Comparison of ENCODE assay signal across 8 mouse cellular contexts in genomic region chr4:57845031-57845431, GRCm38 (mm10).
DNase-seq lines count a peak whose midpoint lies in the region; ATAC-seq and TF ChIP-seq lines count a peak whose summit lies in the region.

No protein-coding gene starts in this region.

- peak overlapping the region; percentile 78 for H3K27ac ChIP-seq in hindbrain, postnatal 0 days
- H3K27ac ChIP-seq in liver, embryonic 12.5 days: peak overlapping the region; percentile 29; the same call in 1 of the 2 replicates
- peak overlapping the region; percentile 79 for H3K27ac ChIP-seq in neural tube, embryonic 14.5 days (ENCODE audit: low read depth, low read length)

- 12% methylated on average over 10 of the region's 10 CpGs for WGBS in hindbrain, postnatal 0 days
- WGBS in liver, embryonic 12.5 days (ENCODE audit: insufficient replicate concordance): 29% methylated on average over 10 of the region's 10 CpGs
- WGBS in neural tube, embryonic 14.5 days: under 1% methylated on average over 10 of the region's 10 CpGs

- no peaks in the 10 kb centered on the region for H3K4me1 ChIP-seq in hindbrain, postnatal 0 days (ENCODE audit: insufficient read depth, low read length)
- peaks cover 17% of the 10 kb centered on the region for H3K4me1 ChIP-seq in liver, embryonic 12.5 days
- H3K4me1 ChIP-seq in neural tube, embryonic 14.5 days (ENCODE audit: control insufficient read depth, insufficient read depth, low read length): 0 out of 2 replicates have a peak, but pooled peaks cover 5% of the 10 kb centered on the region

- 0 out of 2 replicates have a peak overlapping the region, but pooled peaks have one; percentile 25 for H3K9ac ChIP-seq in hindbrain, postnatal 0 days (replicated peaks; ENCODE audit: low read length)
- no peak overlapping the region for H3K9ac ChIP-seq in liver, embryonic 12.5 days
- peak overlapping the region; percentile 32; the same call in 1 of the 2 replicates for H3K9ac ChIP-seq in neural tube, embryonic 14.5 days (replicated peaks; ENCODE audit: low read depth, low read length)

- H3K4me3 ChIP-seq in hindbrain, postnatal 0 days (ENCODE audit: low read length): peak overlapping the region; percentile 25
- H3K4me3 ChIP-seq in liver, embryonic 12.5 days: peak overlapping the region; percentile 16; the same call in 1 of the 2 replicates
- H3K4me3 ChIP-seq in neural tube, embryonic 14.5 days (ENCODE audit: low read depth, low read length): peak overlapping the region; percentile 19; the same call in 1 of the 2 replicates

- peak overlapping the region; percentile 44 for H3K4me2 ChIP-seq in hindbrain, postnatal 0 days (ENCODE audit: low read depth, low read length)
- peak overlapping the region; percentile 34 for H3K4me2 ChIP-seq in liver, embryonic 12.5 days
- H3K4me2 ChIP-seq in neural tube, embryonic 14.5 days (ENCODE audit: low read depth, low read length): peak overlapping the region; percentile 31; the same call in 1 of the 2 replicates

- H3K36me3 ChIP-seq in hindbrain, postnatal 0 days (ENCODE audit: insufficient read depth, low read length): no peaks in the 10 kb centered on the region
- no peaks in the 10 kb centered on the region for H3K36me3 ChIP-seq in liver, embryonic 12.5 days
- no peaks in the 10 kb centered on the region for H3K36me3 ChIP-seq in neural tube, embryonic 14.5 days (ENCODE audit: control insufficient read depth, insufficient read depth, low read length)

- no peaks in the 10 kb centered on the region for H3K27me3 ChIP-seq in hindbrain, postnatal 0 days (ENCODE audit: insufficient read depth, low read length)
- no peaks in the 10 kb centered on the region for H3K27me3 ChIP-seq in liver, embryonic 12.5 days (replicated peaks)
- H3K27me3 ChIP-seq in neural tube, embryonic 14.5 days (ENCODE audit: control insufficient read depth, insufficient read depth, low read length): no peaks in the 10 kb centered on the region

- TF ChIP-seq CTCF in hindbrain, postnatal 0 days (IDR thresholded peaks at IDR 0.05; ENCODE audit: low read depth): no peak

- no peaks in the 10 kb centered on the region for H3K9me3 ChIP-seq in hindbrain, postnatal 0 days (ENCODE audit: low read length)
- no peaks in the 10 kb centered on the region for H3K9me3 ChIP-seq in liver, embryonic 12.5 days (replicated peaks)
- no peaks in the 10 kb centered on the region for H3K9me3 ChIP-seq in neural tube, embryonic 14.5 days (ENCODE audit: control insufficient read depth, low read length)

- ATAC-seq in hindbrain, postnatal 0 days: peak; percentile 75
- ATAC-seq in liver, embryonic 12.5 days: peak; percentile 54; the same call in 1 of the 2 replicates
- ATAC-seq in neural tube, embryonic 14.5 days (ENCODE audit: low read depth): peak; percentile 83

- peak; percentile 9 to 12 for DNase-seq in cerebellum, adult 18-20 months
- no peak for DNase-seq in cerebellum, postnatal 4 days (ENCODE audit: low spot score in 2 of 2)
- peak; percentile 17 to 31 for DNase-seq in cerebellum, postnatal 25 days
- DNase-seq in gastrocnemius, postnatal 10 days: peak; percentile 66
- peak; percentile 61 for DNase-seq in hindbrain, postnatal 0 days (ENCODE audit: low spot score)
- peak; percentile 92 for DNase-seq in yolk sac, embryonic 10.5 days (ENCODE audit: low spot score)

Comparison
In these comparisons a context has a peak if more than half of its experiments do, and no peak if none do; other contexts are left out.
1. DNase-seq: peak in cerebellum, adult 18-20 months (2 of 2), cerebellum, postnatal 25 days (2 of 2), gastrocnemius, postnatal 10 days (single experiment), hindbrain, postnatal 0 days (single experiment) and yolk sac, embryonic 10.5 days (single experiment); none in cerebellum, postnatal 4 days (0 of 2).
2. H3K27ac ChIP-seq: peak in every context shown above with its lines; median percentile 79 in neural tube, embryonic 14.5 days; 78 in hindbrain, postnatal 0 days; 29 in liver, embryonic 12.5 days.
3. Peak in every context shown above with its lines, with median percentiles within 50 percentile points of each other: ATAC-seq, H3K4me2 ChIP-seq and H3K4me3 ChIP-seq.